Mouse (Mus musculus) layer of hippocampus, adult 9-11 months (tissue): ENCODE measurements around the gene Twsg1.

ENCODE experiments used
- DNase-seq: peaks from one replicate; pipeline ENCODE4 v3.0.0; 2022

Twsg1 gene

DNA sequence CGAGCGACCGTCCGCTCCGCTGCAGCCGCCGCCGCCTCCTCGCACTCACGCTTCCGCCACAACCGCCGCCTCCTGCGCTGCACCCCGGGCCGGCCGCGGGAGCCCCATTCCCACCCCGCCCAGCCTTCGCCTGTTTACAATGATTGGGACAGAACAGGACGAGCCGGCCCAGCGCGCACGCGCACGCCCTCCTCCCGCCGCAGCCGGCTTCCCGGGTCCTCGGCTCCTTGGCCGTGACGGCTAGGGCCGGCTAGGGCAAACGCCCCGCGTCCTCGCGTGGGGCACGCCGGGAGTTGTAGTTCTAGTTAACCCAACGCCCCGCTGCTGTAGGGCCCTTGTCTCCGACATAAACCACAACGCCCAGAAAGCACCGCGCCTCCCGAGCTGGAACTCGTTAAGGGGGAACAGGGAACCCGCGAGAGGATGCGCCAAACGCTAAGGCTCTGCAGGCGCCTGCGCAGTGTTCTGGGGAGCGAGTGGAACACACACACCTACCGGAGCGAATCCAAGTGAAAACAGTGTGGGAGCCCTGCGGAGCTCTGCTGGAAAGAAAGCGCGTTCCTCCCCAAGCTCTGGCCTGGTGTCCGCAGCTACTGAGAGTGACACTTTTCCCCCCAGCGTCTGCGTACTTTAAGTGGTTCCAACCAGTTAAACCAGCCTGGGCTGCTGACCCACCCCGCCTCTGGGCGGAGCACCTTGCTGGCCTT lies 66.2 kb downstream of the Twsg1 start:
- DNase-seq = peak; percentile 100

DNA sequence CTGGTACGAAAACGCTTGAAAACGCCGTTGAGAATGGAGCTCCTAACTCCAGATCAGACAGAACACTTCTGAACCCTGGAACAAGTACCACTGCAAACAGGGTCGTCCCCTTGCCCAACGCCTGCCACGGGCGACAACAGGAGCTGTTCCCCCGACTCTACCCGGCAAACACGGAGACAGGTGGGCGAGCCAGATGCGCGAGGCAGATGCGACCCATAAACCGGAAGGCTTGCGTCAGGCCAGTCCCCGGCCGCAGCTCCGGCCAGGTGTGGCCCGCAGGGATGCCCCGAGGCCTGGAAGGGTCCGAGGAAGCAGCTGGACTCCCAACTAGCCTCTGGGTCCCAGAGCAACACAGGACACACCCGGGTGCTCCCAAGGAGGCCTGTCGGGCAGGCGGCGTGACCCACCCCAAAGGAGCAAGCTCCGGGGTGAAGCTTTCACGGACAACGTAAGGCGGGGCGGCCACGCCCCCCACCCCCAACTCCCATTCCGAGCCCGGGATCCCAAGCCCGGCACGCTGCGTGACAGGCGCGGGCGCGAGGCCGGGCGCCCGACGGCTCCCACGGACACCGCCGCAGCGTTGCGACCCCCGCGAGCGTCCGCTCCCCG lies 66.9 kb downstream of the Twsg1 start:
- peak; percentile 55 for DNase-seq

DNA sequence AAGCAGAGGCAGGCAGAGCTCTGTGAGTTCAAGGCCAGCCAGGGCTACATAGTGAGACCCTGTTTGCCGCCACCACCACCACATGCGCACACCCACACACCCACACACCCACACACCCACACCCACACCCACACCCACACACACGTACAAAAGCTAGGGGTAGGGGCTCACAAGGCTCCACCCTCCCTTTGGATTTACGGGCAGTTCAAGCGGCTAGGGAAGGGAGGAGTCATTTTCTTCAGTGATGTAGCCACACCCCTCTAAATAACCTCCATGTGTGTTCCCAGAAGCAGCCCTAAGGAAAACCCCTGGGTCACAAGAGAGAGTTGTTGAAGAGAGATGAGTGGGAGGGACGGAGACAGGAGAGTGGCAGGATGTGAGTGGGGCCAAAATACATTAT lies 74.0 kb downstream of the Twsg1 start:
- DNase-seq = no peak

DNA sequence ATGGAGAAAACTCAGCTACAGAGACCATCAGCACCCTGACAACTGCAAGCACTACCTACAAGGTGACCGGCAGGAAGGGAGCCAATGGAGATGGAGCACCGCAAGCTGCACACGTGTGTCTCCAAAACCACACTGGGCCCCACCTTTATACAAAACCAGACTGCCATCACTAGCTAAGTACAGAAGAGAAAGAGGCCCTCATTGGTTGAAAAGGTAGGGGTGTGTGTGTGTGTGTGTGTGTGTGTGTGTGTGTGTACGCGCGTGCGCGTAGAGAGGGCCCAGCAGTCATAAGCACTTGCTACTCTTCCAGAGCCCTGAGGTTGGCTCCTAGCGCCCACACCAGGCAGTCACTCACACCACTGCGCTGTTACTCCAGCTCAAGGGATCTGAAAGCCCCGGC lies 77.2 kb downstream of the Twsg1 start:
- no peak for DNase-seq

DNA sequence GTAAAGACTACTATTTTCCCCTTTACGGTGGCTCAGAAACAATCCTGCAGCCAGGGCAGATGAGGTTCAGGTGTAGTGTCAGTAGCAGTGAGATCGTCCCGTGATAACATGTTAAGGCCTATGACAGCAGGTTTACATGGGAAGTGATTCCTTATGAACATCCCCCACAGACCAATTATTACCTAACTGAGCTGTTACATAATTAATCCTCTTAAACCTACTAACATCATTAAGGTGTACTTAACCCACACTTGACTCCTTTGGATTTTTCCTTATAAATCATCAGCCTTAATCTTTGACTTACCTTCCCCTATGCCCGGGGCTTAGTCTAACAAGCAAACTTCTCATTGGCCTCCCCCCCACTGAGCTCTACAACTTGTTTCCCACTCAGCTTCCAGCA lies 77.9 kb downstream of the Twsg1 start:
- DNase-seq = no peak

DNA sequence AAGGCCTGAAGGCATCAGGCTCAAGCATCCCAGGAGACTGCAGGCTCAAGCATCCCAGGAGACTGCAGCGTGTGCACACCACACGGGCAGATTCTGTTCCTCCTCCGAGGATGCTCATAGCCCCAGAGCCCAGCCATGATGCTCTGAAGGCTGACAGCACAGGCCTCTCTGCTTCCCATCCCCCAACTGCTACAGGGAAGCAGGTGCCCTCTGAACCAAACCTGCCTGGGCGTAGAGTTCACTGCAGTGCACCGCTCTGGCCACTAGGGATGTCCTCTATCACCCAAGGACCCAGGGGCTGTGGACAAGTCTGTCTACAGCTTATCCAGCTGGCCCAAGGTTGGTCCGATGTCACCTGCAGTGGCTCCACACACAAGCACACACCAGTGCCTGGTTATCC lies 78.4 kb downstream of the Twsg1 start:
- no peak for DNase-seq

DNA sequence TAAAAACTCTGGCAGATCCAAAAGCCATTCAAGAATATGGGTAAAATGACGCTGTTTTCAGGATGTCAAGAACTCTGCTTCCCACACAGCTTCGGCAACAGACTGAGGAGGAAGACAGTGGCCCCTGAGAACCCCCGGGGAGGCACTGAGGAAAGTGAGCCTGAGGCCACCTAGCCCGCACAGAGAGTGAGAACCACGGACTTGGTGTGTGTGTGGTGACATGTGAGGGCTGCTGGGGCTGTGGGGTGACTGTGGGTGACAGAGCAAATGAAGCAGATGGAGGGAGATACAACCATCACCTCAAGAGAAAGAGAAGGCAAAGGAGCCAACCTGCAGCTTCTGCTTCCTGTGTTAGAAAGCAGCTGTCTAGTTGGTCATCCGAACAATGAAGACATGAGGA lies 79.0 kb downstream of the Twsg1 start:
- DNase-seq = no peak
